Mouse (Mus musculus): ENCODE measurements around the gene Gm609. TPM values are rescaled to one million over a fixed set of nuclear protein-coding genes. Genes with fewer than 3 reads are reported as not detected.

Gene Gm609
- polyA plus RNA-seq, 1 experiment, result not detected

DNA sequence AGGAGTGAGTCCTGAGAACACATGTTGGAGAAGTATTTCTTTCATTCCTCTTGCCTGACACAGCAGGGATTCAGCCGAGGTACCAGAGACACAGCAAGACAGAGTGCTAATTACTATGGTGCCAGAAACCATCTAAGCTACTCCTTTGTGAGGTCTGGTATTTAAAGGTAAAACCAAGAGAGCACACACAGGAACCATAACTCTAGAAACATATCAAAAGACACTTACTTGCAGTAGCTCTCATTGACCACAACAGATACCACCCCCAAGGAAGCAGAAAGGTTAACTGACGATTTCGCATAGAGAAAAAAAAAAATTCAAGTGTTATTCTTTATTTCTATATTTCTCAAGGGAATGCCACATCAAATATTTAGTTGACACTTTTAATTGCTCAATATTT is 111.0 kb downstream of the Gm609 start:
- no peaks in the 10 kb centered on the region for H3K4me1 ChIP-seq (ENCODE audit: control insufficient read depth, insufficient read depth, low read length)
- H3K4me3 ChIP-seq (ENCODE audit: insufficient read depth, low read depth, low read length), result no peak overlapping the region
- 78% methylated on average over 3 of the region's 3 CpGs for WGBS
- TF ChIP-seq POLR2A (IDR thresholded peaks at IDR 0.05; ENCODE audit: insufficient read depth, low read depth, low read length) (no peak), CTCF (IDR thresholded peaks at IDR 0.05; ENCODE audit: insufficient read depth, low read depth, low read length) (no peak)
- no peak overlapping the region for H3K27ac ChIP-seq (ENCODE audit: insufficient read depth, low read depth, low read length)

DNA sequence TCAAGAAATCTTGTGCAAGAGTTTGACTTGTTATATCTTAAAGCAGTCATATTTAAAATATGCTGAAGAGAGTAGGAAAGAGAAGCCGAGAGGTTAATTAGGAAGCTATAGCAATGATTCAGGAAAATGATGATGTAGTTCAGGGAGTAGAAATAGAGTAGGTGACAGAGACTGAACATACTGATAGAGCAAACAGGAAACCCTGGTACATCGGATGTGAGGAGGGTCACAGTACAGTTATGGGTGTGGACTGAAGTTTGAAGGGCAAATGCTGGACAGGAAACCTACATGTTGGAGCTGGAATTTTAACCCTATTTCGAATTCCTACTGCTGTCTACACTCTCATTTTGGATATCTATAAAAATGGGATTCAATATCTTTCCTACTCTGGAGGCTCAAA is 113.8 kb downstream of the Gm609 start:
- no peak overlapping the region for H3K4me3 ChIP-seq (ENCODE audit: insufficient read depth, low read depth, low read length)
- no peaks in the 10 kb centered on the region for H3K4me1 ChIP-seq (ENCODE audit: control insufficient read depth, insufficient read depth, low read length)
- WGBS, result 84% methylated on average over 3 of the region's 3 CpGs
- no peak overlapping the region for H3K27ac ChIP-seq (ENCODE audit: insufficient read depth, low read depth, low read length)
- TF ChIP-seq POLR2A (IDR thresholded peaks at IDR 0.05; ENCODE audit: insufficient read depth, low read depth, low read length) (no peak), CTCF (IDR thresholded peaks at IDR 0.05; ENCODE audit: insufficient read depth, low read depth, low read length) (no peak)

DNA sequence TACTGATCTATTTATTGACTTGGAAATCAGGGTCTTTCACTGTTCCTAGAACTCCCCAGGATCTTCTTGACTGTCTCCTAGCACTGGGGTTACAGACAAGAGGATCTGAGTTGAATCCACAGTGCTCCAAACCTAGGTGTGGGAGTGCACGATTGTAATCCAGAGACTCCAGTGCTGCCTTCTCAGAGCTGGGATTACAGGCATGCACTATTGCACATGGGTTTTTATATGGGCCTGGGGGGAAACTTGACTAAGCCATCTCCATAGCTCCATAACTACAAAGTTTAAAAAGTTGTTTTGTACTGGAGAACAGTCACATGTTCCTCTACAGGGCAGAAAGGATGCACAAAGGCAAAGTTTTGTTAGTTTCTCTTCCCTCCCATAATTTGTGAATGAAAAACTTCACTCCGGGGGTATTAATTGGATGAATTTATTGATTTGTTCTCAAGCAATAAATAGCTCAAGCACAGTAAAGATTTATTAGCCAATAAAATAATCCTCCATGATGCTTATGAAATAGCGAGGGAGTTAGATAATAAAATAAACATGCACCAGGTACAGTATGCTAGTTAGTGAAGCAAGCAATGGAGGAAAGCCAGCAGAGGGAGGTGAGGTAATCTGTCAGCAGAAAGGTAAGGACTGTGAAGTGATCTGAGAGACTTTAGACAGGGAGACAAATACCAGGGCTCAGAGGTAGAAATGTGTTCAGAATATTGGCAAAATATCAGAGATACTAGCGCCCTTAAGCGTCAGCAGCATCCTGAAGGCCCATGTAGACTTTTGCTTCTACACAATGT is 114.4 kb downstream of the Gm609 start:
- 96% methylated on average over 5 of the region's 5 CpGs for WGBS
- Histone ChIP-seq H3K27ac (ENCODE audit: insufficient read depth, low read depth, low read length) (no peak overlapping the region), H3K4me3 (ENCODE audit: insufficient read depth, low read depth, low read length) (no peak overlapping the region), H3K4me1 (ENCODE audit: control insufficient read depth, insufficient read depth, low read length) (no peaks in the 10 kb centered on the region)
- TF ChIP-seq POLR2A (IDR thresholded peaks at IDR 0.05; ENCODE audit: insufficient read depth, low read depth, low read length), result no peak
- no peak for TF ChIP-seq CTCF (IDR thresholded peaks at IDR 0.05; ENCODE audit: insufficient read depth, low read depth, low read length)

DNA sequence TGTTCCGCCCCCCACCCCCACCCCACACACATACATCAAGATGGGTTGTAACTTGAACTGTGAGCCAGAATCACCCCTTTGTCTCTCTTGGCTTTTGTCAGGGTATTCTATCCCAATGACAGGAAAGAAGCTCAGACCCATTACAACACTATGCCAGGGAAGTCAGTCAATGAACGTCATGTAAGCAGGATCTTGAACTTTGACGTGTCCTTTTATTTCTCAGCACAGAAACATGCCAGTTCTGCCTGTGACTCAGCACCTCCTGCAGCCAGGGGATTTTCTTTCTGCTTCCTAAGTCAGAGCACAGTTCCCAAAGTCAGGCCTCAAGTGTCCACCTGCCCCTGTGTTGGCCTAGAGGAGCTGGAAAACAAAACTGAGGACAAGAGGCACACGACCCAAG is 115.4 kb downstream of the Gm609 start:
- Histone ChIP-seq H3K4me3 (ENCODE audit: insufficient read depth, low read depth, low read length) (no peak overlapping the region), H3K27ac (ENCODE audit: insufficient read depth, low read depth, low read length) (no peak overlapping the region), H3K4me1 (ENCODE audit: control insufficient read depth, insufficient read depth, low read length) (no peaks in the 10 kb centered on the region)
- WGBS, result 93% methylated on average over 4 of the region's 4 CpGs
- TF ChIP-seq POLR2A (IDR thresholded peaks at IDR 0.05; ENCODE audit: insufficient read depth, low read depth, low read length) (no peak), CTCF (IDR thresholded peaks at IDR 0.05; ENCODE audit: insufficient read depth, low read depth, low read length) (no peak)

DNA sequence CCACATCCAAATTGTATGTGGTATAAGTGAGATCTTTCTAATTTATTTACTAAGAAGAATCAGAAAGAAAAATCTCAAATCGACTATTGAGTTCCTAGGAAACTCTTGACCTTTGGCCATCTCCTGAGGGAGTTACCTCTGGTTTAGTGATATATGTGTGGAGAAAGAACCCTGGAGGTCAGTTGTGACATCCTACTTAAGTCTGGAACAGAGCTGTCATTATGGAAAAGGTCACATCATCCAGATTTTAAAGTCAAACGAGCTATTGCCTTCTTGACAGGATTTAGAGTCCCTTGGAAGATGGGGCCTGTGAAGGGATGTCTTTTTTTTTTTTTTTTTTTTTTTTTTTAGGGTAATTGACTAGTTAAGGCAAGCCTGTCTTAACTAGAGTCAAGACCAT is 116.0 kb downstream of the Gm609 start:
- WGBS, result 70% methylated on average over 2 of the region's 2 CpGs
- no peak overlapping the region for H3K27ac ChIP-seq (ENCODE audit: insufficient read depth, low read depth, low read length)
- TF ChIP-seq CTCF (IDR thresholded peaks at IDR 0.05; ENCODE audit: insufficient read depth, low read depth, low read length), result no peak
- no peak for TF ChIP-seq POLR2A (IDR thresholded peaks at IDR 0.05; ENCODE audit: insufficient read depth, low read depth, low read length)
- no peaks in the 10 kb centered on the region for H3K4me1 ChIP-seq (ENCODE audit: control insufficient read depth, insufficient read depth, low read length)
- H3K4me3 ChIP-seq (ENCODE audit: insufficient read depth, low read depth, low read length), result no peak overlapping the region

DNA sequence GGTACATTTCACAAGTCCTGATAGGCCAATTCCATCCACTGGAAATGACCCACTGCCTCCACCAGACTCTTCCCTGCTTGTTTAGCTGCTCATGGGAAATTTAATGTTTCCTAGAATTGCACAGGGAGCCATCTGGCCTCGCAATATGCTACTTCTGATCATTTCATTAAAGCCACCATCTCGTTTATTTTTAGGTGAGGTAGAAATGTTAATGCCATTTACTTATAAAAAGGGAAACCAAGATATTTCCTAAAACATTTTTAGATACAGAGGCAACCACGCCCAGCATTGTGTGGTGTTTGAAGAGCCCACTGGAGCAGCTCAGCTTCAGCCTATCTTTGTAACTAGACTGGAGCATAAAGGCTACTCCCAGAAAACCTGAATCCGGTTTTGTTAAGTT is 116.5 kb downstream of the Gm609 start:
- no peak overlapping the region for H3K27ac ChIP-seq (ENCODE audit: insufficient read depth, low read depth, low read length)
- H3K4me3 ChIP-seq (ENCODE audit: insufficient read depth, low read depth, low read length), result no peak overlapping the region
- no peak for TF ChIP-seq CTCF (IDR thresholded peaks at IDR 0.05; ENCODE audit: insufficient read depth, low read depth, low read length)
- TF ChIP-seq POLR2A (IDR thresholded peaks at IDR 0.05; ENCODE audit: insufficient read depth, low read depth, low read length), result no peak
- 82% methylated on average over 4 of the region's 4 CpGs for WGBS
- no peaks in the 10 kb centered on the region for H3K4me1 ChIP-seq (ENCODE audit: control insufficient read depth, insufficient read depth, low read length)

DNA sequence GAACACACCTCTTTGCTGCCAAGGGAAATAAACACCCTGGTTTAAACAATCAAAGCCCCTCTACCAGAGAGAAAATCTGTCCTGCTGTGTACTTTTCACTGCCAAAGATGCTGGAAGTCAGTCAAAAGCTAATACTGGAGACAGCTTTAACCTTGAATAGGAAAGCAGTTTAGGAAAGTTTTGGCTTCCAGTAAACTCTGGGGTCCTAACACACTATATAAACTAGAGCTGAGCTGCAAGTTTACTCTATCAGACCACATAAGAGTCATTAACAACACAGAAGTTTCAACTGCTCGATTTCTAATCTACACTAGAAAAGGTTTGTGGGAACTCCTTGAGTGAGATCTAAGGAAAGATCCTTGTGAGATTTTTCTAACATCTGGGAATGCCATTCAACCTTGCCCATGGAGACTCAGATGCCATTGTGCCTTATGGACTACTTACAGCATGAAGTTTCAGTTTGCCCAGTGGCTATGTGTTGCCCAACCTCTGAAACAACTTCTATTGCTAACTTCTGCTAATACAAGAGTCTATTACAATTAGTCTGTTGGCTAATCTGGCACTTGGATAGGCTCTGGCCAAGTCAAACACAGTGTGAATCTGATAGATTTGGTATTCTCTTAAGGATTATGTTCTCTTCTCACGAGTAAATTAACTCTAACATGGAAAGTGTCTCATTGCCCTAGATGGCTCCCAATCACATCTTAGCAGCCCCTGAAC is 117.1 kb downstream of the Gm609 start:
- WGBS, result 55% methylated on average over 2 of the region's 2 CpGs
- H3K4me3 ChIP-seq (ENCODE audit: insufficient read depth, low read depth, low read length), result no peak overlapping the region
- TF ChIP-seq CTCF (IDR thresholded peaks at IDR 0.05; ENCODE audit: insufficient read depth, low read depth, low read length), result no peak
- TF ChIP-seq POLR2A (IDR thresholded peaks at IDR 0.05; ENCODE audit: insufficient read depth, low read depth, low read length), result no peak
- no peaks in the 10 kb centered on the region for H3K4me1 ChIP-seq (ENCODE audit: control insufficient read depth, insufficient read depth, low read length)
- no peak overlapping the region for H3K27ac ChIP-seq (ENCODE audit: insufficient read depth, low read depth, low read length)

DNA sequence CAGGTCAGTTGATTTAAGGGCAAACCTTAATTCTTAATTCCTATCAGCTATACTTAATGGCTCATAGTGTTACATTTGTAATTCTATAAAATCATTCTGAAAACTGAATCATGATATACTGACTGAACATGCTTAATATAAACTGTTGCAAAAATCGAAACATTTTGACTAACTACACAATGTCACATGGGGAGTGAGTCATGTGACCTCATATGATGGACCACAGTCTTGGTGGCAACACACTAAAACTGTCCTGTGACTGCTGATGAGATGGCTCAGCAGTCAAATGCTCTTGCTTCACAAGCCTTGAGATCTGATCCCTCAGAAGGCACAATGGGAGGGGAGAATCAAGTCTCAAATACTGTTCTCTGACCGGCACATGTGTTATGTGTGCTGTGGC is 118.7 kb downstream of the Gm609 start:
- Histone ChIP-seq H3K4me1 (ENCODE audit: control insufficient read depth, insufficient read depth, low read length) (no peaks in the 10 kb centered on the region), H3K27ac (ENCODE audit: insufficient read depth, low read depth, low read length) (no peak overlapping the region), H3K4me3 (ENCODE audit: insufficient read depth, low read depth, low read length) (no peak overlapping the region)
- 91% methylated on average over 2 of the region's 2 CpGs for WGBS
- TF ChIP-seq CTCF (IDR thresholded peaks at IDR 0.05; ENCODE audit: insufficient read depth, low read depth, low read length), result no peak
- TF ChIP-seq POLR2A (IDR thresholded peaks at IDR 0.05; ENCODE audit: insufficient read depth, low read depth, low read length), result no peak

DNA sequence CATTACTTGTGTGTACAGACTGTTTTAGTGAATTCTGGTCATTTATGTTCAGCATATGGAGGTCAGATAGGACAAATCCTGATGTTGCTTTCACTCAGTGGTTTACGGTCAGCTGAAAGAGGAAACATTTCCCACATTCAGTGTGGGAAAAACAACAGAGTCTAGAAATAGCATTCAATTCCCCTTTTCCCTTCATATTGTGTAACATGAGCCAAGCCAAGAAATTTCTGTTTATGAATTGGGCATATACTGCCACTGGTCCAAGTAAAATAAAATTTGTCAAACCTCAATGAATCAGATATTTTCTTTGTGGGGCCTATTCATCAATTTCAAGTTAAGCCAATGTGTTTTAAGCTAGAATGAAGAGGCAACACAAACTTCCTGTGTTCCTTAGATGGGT is 121.7 kb downstream of the Gm609 start:
- Histone ChIP-seq H3K27ac (ENCODE audit: insufficient read depth, low read depth, low read length) (no peak overlapping the region), H3K4me3 (ENCODE audit: insufficient read depth, low read depth, low read length) (no peak overlapping the region), H3K4me1 (ENCODE audit: control insufficient read depth, insufficient read depth, low read length) (no peaks in the 10 kb centered on the region)
- TF ChIP-seq CTCF (IDR thresholded peaks at IDR 0.05; ENCODE audit: insufficient read depth, low read depth, low read length), result no peak
- TF ChIP-seq POLR2A (IDR thresholded peaks at IDR 0.05; ENCODE audit: insufficient read depth, low read depth, low read length), result no peak
- 83% methylated on average over 1 of the region's 1 CpGs for WGBS
